Mouse (Mus musculus): ENCODE results near the gene 4933421I07Rik.

The 4933421I07Rik gene

GRCm38 (mm10) chr7:42447850-42448249, at the start of gene 4933421I07Rik:
Gene 4933421I07Rik (minus strand): TSS chr7:42448120.
- DNase-seq (ENCODE audit: low read depth, low spot score): no peak

GRCm38 (mm10) chr7:42497356-42497755, 49.4 kb upstream of the 4933421I07Rik start:
- no peak for DNase-seq (ENCODE audit: low read depth, low spot score)

GRCm38 (mm10) chr7:42496202-42496601, 48.3 kb upstream of the 4933421I07Rik start:
- DNase-seq (ENCODE audit: low read depth, low spot score): no peak

- no peak for DNase-seq (ENCODE audit: low read depth, low spot score)
Measured at GRCm38 (mm10) chr7:42490859-42491258, 42.9 kb upstream of the 4933421I07Rik start.

- no peak for DNase-seq (ENCODE audit: low read depth, low spot score)
Measured at GRCm38 (mm10) chr7:42490358-42490757, 42.4 kb upstream of the 4933421I07Rik start.

DNA sequence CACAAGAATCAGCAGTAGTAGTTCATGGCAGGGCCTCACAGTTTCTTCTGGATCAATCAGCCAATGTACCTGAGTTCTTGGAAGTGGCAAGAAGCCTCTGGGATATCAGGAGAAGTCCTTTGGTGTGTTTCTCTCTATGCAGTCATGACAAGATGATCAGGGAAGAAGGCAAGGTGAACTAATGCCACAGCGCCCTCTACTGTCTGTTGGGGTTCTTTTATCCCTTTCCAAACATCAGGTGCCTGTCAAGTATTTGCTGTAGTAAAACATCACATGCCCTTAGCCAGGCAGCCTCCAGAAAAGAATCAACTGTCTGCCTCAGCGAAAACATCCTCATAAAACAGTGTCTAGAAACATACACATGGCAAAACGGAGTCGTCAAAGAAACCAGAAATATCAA, 6.7 kb upstream of the 4933421I07Rik start:
- no peak for DNase-seq (ENCODE audit: low read depth, low spot score)

DNA sequence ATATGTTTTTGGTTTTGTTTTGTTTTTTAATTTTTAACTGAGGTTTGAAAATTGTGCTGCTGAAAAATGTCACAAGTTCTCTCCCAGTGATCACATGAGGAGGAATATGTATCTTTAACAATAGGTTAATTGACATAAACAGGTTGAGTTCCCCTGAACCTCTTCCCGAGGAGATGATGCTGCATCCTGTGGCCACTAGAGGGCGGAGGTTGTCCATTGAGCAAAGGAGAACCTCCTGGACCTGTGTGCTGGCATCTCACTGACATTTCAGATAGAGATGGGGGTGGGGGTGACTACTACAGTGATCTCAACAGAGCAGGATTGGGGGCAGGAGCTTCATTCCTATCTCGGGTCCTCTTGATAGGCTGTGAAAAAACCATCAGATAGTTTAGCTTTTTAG, 2.7 kb upstream of the 4933421I07Rik start:
- no peak for DNase-seq (ENCODE audit: low read depth, low spot score)

GRCm38 (mm10) chr7:42447352-42447751, 568 bp downstream of the 4933421I07Rik start:
- DNase-seq (ENCODE audit: low read depth, low spot score): no peak

All from skeletal muscle tissue, adult 2 months (tissue).